Mouse (Mus musculus) testis, postnatal 10 days (tissue): ENCODE results near the gene Enpp1.

Experiments
- DNase-seq: peaks from one replicate; pipeline ENCODE4 v3.0.0; 2021; ENCODE audit warnings: low spot score

Gene Enpp1

GRCm38 (mm10) chr10:24711480-24712366, at the start of gene Enpp1:
Enpp1 (minus strand) TSS chr10:24712159.
- DNase-seq, result peak; percentile 74

- DNase-seq, result no peak
Observed at GRCm38 (mm10) chr10:24758326-24758915, 46.5 kb upstream of the Enpp1 start.

GRCm38 (mm10) chr10:24754874-24755540, 43.0 kb upstream of the Enpp1 start:
- no peak for DNase-seq

- no peak for DNase-seq
Observed at GRCm38 (mm10) chr10:24754251-24754835, 42.4 kb upstream of the Enpp1 start.

DNA sequence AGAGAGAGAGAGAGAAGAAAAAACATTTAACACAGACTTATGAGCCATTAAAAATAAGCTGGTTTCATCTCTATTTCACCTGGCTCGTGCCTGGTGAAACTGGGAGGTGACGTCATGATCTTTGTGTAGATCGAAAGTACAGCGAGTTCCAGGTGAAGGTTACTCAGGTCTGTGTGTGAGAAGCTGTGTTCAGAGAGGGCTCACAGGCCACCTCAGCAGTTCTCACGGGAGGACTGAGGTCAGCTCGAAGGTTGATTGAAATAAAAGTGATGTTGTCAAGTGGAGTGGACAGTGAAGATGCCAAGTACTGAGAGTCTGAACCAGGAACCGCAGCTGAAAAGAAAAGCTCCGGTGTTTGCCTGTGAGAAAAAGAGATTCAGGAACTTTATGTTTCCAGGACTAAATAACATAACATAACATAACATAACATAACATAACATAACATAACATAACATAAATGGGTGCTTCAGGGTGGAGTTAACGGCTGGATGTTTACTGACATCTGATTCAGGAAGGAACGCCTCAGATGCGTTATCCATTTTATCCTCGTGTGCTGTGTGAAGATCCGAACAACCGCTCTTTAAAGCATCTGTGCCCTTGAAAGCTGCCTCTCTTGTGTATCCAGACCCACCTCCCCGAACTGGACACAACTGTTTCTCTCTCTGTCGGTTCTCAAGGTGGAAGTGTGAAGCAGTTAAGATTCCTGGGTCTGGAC, 41.7 kb upstream of the Enpp1 start:
- DNase-seq, result no peak

GRCm38 (mm10) chr10:24742950-24743487, 31.1 kb upstream of the Enpp1 start:
- no peak for DNase-seq

GRCm38 (mm10) chr10:24741229-24742198, 29.6 kb upstream of the Enpp1 start:
- DNase-seq, result no peak

- no peak for DNase-seq
Observed at GRCm38 (mm10) chr10:24739171-24739570, 27.2 kb upstream of the Enpp1 start.

DNA sequence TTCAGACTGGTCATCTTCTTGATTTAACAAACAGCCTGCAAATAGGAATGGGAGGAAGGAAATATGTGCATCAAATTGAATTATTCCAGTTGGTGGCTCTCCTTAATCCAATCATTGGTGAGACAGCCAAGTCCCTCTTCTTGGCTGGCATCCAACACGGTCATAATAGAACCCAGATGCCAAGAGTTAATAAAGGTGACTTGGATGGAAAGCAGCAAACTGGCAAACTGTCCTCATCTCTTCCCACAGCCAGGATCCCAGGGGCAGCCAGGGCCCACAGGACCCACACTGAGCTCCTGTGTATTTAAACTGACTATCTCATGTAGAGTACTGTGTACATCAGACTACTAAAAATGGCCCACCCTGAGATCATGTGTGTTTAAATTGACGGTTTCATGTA, 26.5 kb upstream of the Enpp1 start:
- no peak for DNase-seq

GRCm38 (mm10) chr10:24735027-24735777, 23.2 kb upstream of the Enpp1 start:
- DNase-seq, result no peak

- no peak for DNase-seq
Observed at GRCm38 (mm10) chr10:24727478-24727877, 15.5 kb upstream of the Enpp1 start.

DNA sequence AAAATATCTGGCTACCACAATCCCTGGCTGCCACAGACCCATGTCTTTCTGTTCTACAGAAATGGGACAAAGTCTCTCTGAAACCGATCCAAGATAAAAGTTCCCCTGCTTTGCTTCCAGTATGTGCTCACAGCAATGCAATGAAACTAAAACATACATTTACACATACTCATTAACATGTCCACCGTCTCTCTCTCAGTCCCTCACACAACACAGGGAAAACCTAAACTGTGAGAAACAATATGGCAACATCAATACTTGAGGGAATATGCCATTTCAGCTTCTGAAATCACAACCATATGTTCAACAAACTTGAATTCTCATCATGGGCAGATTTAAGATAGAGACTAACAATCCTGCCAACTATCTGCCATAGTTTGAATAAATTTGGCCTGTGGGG, 13.2 kb upstream of the Enpp1 start:
- DNase-seq, result no peak

DNA sequence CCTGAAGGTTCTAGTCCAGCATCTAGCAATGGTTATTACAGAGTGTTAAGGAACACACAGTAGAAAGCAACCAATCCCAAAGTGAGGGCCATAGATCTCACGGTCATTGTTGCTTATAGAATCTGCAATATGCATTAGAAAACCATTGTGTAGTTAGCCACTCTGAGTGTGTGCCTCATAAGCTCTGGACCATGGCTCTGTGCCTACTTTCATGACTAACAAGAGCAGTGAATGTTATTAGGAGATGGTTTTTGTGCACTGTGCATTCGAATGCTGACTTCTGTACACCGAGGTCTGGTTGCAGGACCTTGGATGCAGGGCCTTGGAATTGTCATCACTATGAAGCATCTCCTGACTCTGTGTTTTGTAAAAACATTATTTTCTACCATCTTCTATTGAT, 9.9 kb upstream of the Enpp1 start:
- DNase-seq, result no peak

- no peak for DNase-seq
Observed at GRCm38 (mm10) chr10:24719383-24719782, 7.4 kb upstream of the Enpp1 start.

- DNase-seq, result peak; percentile 47
Observed at GRCm38 (mm10) chr10:24718720-24719119, 6.8 kb upstream of the Enpp1 start.

GRCm38 (mm10) chr10:24718058-24718457, 6.1 kb upstream of the Enpp1 start:
- DNase-seq, result no peak

DNA sequence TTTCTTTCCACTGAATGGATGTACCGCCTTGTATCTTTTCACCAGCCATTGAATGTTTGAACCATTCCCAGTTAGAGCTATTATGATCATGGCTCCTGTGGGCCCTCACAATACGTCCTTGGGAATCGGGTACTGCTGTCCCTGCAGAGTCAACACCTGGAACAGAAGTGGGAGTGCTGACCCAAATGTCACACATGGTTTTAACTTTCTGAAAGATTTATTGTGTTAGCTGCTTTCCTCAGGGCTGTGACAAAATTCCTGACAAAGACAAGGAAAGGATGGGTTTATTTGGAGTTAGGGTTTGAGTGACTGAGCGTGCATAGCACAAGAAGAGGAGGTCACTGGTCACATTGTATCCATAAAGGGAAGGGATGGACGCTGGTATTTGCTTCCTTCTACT, 4.3 kb upstream of the Enpp1 start:
- DNase-seq, result no peak

DNA sequence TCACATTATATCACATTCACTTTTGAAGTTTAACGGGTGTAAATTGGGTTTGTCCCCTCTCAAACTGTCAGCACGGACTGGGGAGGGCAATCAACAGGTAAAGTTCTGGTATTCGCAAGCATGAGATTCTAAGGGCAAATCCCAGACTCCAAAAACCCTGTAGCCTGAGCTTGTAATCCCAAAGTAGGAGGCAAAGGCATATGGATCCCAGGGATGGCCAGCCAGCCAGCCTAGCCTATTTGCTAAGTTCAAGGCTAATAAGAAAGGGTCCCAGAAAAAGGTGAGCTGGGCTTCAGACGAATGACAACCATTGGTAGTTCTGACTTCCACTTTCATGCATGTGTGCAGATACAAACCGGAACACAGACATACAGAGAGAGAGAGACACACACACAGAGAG, 942 bp upstream of the Enpp1 start:
- DNase-seq, result no peak

GRCm38 (mm10) chr10:24712367-24712761, 405 bp upstream of the Enpp1 start:
- no peak for DNase-seq

- DNase-seq, result no peak
Observed at GRCm38 (mm10) chr10:24711071-24711470, 888 bp downstream of the Enpp1 start.
